Mouse (Mus musculus) lung, adult 2 months (tissue): Measurements from ENCODE around the gene Vdr.

Experiments
- CTCF ChIP-seq: fragments of 200-500 bp; IDR thresholded peaks from 2 replicates; pipeline ENCODE4 v1.5.1; 2011; ENCODE audit warnings: mild to moderate bottlenecking, low read length, control low read depth; ENCODE audit not compliant: insufficient read depth
- POLR2A ChIP-seq: fragments of 200-500 bp; IDR thresholded peaks from 2 replicates; pipeline ENCODE4 v1.6.1; 2011; ENCODE audit warnings: low read depth, mild to moderate bottlenecking, control low read depth, low read length, borderline replicate concordance; ENCODE audit errors: extremely low read depth

DNA sequence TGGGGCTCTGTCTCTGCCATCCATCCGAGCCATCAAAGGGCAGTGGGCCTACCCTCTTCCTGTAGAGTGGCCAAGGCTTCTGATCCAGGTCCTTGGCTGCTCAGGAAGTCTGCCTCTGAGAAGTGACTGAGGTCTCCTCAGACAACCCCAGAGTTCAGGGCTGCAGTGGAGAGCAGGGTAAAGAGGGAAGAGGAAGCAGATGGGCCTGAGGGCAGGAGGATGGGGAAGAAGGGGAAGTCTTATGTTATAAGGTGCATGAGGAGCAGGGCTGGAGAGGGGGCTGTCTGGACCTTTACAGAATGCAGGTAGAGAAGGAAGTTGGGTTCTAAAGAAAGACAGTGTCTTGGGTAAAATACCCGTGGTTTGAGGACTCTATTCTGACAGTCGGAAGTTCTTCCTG, 39.3 kb upstream of the Vdr start:
- TF ChIP-seq POLR2A (no peak), CTCF (no peak)
